Mouse (Mus musculus) cerebellum, adult 9-11 months (tissue): ENCODE results near the gene Calhm1.

ENCODE experiments used
- DNase-seq: peaks from one replicate; pipeline ENCODE4 v3.0.0; 2022

Gene Calhm1

DNA sequence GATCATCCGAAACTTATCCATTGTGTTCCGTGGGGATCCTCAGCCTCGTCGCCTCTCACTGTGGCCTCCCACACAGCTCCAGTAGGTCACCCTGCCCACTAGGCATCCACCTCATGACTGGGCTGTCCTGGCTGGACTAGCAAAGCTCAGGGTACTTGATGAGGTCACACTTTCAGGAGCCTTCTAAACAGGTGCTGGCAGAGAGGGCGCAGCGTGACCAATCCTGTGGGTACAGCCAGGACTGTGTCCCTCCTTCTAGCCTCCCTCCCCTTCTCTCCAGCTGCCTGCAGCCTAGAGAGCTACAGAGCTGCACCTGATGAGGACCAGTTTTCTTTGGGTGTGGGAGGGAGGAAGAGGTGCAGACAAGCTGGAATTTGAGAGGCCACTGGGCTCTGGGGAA lies at the start of gene Calhm1:
TSS of gene Calhm1 (minus strand) at position 101 of the 400 bp plus-strand sequence.
- DNase-seq = no peak

DNA sequence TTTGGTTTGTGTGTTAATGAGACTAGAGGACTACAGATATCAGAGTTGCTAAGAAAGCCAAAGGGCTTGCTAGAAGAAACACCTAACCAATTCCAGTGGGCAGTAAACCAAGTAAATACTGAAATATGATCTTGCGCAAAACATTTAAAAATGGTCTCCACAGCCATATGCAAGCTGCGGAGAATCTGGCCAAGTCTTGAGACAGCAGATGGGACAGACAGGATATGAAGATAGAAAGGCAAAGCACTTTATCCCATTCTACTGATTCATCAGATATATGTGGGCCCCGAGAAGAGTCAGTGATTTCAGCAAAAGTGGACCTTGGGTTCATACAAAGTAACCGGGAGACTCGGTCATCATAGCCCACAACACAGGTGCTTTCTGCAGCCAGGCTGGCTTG lies 48.1 kb upstream of the Calhm1 start:
- DNase-seq = no peak

DNA sequence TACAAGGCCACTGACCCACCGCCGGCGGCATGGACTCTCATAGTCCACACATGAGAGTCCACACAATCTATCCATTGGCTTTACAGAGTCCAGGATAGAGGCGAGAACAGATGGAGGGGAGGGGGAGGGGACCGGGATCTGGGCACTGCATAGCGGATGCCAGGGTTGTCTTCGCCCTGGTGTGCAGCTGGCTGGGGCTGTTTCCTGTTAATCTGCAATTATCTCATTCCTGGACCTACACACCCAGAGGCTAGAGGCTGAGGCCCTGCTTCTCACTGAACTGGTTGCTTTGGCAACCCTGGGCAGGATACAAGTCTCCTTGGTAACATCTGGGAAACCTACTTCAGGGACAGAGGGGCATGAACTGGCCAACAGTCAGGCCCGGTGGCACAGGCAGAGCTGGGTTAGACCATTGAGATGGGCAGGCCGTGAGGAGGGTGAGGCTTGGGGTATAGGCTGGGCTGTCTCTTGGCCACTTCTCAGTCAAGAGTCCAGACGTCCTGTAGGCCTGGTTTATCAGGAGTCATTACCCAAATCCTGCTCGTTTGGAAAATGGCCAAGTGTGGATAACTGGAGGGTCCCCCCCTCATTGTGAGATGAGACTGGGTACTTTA lies 44.6 kb upstream of the Calhm1 start:
- DNase-seq = peak; percentile 78

DNA sequence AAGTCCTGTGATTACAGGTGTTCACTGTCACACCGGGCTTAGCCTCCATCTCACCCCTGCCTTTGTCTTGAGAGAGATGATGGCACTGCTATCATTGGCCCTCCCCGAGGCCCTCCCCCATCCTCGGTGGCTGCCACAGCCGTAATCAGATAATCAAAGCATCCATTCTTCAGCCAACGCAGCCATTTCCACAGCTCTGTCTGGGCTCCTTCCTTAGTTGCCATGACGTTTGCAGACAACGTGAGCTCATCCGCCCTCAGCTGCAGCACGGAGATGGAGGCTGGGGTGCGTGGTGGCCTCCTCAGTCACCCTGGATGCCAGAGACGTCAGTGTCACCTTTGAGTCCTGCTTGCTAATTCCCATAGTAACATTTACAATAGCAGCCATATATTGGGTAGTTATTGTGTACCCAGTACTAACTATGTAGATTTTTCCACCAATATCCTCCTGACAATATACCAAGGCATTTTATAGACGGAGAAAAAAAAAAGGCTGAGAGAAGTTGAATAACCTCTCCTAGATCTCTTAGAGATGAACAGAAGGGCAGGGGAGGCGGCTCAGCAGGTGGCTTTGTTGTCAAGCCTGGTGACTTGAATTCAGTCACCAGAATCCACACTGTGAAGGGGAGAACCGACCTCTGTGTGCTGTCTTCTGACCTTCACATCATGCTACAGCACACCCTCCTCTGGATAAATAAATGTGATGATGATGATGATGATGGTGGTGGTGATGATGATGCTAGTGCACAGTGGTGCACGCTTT lies 42.6 kb upstream of the Calhm1 start:
- peak; percentile 62 for DNase-seq

DNA sequence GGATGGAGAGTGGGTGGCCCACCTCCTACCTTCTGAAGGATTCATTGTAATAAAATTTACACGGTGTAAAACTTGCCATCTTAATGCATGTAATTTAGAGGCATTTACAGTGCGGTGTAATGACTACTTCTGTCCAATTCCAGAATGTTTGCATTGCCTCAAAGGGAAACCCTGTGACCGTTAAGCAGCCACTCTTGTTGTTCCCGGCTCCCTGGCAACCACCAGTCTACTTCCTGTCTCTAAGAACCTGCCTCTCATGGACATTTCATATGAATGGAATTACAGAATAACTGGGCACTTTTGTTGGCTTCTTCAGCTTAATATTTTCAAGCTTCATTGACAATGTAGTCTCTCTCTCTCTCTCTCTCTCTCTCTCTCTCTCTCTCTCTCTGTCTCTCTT lies 40.7 kb upstream of the Calhm1 start:
- DNase-seq = peak; percentile 15

DNA sequence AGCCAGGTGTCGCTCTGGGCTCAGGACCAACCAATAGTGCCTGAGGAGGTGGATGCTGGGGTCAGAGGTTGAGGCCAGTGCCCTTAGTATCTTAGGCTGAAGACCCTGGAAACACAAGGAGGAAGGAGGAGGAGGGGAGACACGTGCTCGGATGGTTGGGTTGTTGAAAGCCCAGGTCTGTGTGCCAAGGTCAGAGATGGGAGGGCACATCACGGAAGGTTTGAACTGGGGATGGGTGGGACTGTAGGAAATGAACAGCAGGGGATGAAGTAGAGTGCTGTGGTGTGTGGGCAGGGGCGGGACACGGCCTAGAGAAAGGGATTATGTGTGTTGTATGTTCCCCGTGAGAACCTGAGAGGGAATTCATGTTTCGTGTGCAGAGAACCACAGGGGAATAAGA lies 40.2 kb upstream of the Calhm1 start:
- peak; percentile 48 for DNase-seq

DNA sequence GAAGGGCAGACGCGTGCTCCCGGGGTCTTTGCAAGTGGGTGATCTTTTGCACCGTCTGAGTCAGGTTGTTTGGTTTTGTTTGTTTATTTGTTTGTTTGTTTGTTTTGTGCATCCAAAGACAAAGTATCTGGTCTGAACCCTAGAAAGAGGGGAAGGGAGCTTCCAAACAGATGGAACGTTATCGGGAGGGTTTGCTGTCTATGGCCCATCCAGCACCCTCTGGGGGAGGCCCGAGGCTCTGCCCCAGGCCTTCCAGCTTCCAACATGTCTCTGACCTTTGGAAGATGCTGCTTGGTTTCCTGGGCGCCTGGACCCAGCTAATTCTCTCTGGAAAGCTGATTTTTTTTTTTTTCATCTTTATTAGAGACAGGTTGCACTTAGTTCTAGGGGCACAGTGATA lies 36.0 kb upstream of the Calhm1 start:
- DNase-seq = peak; percentile 41

DNA sequence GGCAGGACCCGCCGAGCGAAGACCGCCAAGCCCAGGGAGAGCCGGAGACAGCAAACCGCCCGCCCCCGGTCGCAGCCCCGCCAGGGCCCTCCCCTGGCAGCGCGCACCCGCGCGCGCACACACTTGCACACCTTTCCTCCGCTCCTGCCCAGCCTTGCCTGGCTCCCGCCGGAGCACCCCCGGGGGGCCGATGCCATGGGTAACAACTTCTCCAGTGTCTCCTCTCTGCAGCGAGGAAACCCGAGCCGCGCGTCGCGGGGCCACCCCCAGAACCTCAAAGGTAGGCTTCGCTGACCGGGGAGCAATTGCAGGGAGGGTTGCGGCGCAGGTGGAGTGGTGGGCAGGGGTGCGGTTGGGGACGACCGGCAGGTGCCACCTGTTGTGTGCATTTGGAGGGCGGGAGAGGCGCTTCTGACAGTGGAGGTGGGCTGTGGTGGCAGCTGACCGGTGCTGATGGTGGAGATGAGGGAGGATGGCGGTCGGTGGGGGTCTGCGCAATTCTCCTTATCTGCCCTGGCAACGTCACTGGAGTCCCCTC lies 35.3 kb upstream of the Calhm1 start:
- DNase-seq = peak; percentile 82

DNA sequence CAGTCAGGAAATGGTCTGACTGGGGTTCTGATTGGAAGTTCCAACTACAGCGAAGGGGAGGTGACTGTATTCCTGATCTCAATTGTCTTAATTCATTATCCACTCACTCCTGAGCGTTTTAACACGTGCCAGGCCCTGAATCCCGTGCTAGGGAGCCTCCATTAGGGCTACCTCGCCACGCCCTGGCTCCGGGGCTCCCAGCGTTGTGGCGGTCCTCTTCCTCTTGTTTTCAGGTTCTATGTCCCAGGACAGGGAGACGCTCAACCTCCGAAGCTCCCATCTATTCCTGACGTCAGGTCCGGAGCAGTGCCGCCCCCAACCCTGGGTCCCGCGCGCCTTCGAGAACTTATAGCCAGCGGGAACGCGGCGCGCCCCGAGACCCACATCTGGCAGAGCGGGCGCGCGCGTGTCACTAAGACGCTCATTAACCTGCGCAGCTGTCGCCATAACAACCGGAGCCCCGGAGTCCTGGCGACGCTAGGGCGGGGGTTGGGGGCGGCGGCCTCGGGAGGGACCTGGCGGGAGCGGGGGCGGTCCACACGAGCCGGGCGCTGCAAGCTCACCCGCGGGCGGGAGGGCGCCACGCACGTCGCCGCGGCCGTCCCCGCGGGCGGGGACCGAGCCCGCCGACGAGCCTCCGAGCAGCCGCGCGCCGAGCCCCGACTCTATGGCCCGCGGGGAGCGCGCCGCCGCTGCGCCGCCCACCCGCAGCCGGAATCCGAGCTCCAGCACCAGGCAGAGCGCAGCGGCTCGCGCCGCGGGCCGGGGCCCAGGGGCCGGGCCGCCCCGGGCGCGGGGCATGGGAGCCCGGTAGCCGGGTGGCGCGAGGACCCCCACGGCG lies 34.6 kb upstream of the Calhm1 start, which contains the start of gene Neurl1a:
TSS of gene Neurl1a (plus strand) at position 390 of the 841 bp plus-strand sequence.
- DNase-seq = peak; percentile 83

DNA sequence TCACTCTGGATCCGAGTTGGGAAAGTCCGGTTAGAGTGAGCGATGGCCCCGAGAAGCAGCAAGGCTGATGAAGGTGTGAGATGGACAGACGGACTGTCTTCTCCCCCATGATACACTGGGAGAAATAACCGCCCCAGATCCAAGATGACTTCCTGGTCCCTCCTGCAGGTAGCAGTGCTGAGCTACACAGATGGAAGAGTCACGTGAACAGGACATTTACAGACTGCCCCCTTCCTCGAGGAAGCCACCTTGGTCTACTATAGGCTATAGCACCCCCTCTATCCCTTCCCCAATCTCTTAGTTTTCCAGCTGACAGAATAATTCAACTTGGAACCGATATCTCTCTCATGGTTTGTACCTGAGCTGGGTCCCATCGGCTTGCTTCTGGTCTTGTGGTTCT lies 33.9 kb upstream of the Calhm1 start:
- peak; percentile 80 for DNase-seq

DNA sequence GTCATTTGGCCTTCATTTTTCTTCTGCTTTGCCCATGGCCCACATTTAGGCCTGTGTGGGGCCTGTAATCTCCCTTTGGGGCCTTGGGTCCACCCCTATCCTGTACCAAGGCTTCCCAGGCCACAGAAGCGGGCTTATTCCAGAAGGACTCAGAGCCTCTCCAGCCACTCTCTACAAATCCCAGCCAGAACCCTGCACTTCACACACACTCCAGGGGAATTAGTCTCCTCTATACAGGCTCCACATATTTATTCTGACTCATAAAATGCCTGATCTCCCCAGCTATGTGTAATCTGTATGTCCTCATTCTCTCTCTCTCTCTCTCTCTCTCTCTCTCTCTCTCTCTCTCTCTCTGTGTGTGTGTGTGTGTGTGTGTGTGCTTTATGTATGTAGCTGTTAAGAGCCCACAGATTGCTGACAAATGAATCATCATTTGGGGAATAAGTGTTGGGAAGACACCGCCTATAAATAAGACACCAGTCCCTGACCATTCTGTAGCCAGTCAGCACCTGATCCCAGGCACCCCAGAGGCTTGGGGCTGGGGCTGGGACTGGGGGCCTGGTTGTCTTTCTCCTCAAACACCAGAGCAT lies 33.0 kb upstream of the Calhm1 start:
- peak; percentile 36 for DNase-seq

DNA sequence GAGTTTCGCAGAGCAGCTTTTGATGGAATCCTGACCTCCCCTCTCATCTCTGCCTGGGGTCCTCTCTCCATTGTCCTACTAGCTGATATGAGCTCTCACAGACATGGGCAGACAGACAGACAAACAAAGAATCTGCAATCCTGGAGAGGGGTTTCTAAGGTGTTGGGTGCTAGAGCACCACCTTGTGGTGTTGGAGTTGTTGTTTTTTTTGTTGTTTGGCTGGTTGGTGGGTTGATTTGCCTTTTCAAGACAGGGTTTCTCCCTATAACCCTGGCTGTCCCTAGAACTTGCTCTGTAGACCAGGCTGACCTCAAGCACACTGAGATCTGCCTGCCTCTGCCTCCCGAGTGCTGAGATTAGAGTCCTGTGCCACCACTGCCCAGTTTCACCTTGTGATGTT lies 31.4 kb upstream of the Calhm1 start:
- DNase-seq = no peak

DNA sequence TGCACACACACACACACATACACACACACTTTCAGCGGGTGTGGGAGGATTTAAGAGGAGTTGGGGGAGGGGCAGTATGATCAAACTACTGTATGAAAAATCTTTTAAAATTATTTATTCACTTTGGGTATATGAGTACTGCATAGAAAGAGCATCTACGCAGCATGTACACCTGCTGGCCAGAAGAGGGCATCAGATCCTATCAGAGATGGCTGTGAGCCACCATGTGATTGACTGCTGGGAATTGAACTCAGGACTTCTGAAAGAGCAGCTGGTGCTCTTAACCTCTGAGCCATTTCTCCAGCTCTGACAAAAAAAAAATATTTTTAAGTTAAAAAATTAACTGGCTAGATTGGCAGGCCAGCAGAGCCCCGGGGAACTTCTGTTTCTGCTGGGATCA lies 30.5 kb upstream of the Calhm1 start:
- peak; percentile 58 for DNase-seq

DNA sequence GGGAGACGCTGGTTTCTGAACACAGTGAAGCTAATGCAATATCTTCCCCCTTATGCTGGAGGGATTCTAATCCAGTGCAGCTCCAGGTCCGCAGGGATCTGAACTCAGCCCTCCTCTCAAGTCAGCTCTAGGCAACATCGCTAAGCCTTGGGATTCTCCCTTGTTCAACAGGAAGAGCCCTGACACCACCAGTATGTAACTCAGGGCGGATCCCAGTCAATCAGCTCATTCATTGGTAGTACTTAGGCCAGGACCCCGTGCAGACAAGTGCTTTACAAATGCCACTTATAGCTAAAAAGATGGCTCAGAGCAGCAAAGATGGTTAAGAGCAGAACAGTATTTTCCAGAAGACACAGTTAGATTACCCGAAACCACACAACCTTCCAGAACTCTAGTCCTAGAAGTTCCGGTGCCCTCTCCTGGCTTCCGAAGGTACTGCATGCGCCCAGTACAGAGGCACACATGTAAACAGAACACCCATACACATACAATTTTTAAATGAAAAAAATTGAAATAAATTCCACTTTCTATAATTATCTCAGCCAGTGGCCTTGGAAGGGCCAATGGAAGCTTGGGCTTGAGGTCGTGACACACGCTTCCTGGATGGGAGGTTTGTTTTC lies 24.8 kb upstream of the Calhm1 start:
- DNase-seq = peak; percentile 71

DNA sequence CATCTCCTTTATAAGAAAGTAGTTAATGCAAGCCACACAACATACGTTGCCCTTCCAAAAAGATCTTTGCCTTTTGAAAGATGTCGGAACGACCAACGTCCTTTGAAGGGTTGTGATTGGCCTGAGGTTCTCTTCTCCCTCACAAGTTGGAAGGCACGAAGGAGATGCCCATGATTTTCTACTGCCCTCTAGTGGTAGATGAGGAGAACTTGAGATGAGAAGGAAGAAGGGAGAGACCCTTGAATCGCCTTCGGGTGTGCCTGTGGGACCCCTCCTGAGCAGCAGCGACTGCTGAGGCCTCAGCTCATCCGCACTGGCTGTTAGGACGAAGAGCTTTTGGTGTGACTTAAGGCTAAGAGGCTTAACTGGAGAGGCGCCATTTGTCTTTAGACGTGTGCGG lies 24.2 kb upstream of the Calhm1 start:
- peak; percentile 43 for DNase-seq

DNA sequence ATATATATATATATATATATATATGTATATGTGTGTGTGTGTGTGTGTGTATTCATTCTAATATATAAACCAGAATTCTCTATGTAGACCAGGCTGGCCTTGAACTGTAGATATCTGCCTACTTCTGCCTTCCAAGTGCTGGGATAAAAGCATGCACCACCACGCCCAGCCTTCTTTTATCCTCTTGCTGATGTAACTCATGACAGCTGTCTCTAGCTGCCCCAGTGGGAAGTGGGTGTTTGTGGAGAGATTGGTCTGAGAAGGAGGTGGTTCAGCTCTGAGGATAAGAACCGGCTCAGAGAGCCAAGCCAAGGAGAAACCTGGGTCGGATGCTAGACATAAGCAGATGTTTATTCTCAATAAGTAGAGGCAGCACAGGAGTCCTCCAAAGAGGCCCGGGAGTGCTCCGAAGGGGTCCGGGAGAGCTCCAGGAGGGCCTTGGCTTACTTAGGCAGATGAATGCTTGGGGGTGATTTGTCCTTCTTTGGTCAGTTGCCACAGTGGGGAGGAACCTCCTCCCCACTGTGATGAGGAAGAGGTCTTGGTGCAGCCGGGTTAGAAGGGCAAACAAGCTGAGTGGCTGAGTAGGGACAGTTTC lies 23.7 kb upstream of the Calhm1 start:
- peak; percentile 20 for DNase-seq

DNA sequence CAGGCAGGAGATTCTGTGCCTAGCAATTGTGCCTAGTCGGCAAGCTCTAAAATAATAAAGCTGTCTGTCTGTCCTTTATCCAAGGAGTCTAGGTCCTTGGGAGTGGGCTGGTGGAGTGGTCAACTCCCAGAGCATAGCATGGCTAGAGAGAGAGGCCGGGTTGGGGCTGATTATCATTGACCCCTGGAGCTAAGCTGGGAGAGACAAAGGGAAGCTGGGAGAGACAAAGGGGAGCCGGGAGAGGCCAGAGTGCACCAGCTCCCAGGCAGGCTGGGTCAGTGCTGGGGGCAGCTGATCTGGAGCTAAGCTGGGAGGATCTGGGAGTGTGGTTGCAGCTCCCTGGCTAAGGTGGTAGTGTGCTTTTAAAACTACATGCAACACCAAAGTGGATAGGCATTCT lies 22.7 kb upstream of the Calhm1 start:
- DNase-seq = no peak

DNA sequence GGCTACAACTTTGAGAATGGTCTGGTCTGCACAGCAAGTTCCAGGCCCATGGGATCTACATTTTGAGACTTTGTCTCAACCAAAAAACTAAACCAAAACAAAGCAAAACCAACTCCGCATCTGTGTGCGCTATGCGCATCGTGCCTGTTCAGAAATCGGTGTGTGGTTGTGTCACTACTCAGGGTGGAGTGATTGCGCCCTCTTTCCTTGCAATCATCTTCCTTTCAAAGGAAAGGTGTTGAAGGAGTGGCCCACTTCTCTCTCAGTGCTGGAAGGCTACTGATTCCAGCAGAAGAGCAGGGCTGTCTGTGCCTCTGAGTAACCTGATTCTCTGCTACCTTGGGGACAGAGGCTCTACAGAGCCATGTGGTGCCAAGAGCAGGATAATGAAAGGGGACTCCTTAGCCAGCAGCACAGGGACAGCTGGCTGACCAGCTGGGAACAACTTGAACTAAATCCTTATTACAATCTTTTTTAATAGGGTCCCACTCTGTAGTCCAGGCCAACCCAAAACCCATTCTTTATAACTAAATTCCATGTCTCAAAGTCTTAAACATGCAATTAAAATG lies 19.2 kb upstream of the Calhm1 start:
- no peak for DNase-seq

DNA sequence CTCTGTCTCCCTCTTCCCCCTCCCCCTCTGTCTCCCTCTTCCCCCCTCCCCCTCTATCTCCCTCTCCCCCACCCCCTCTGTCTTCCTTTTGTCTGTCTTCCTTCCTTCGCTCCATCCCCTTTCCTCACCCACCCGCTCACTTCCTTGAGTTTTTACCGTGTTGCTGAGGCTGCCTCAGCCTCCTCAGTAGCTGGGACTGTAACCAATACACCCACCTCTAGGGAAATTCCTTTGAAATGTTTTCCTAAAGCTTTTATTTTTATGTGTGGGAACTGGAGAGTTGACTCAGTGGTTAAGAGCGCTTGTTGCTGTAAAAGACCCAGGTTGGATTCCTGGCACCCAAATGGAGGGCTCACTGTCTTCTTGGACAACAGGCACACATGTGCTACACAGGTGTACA lies 17.6 kb upstream of the Calhm1 start:
- no peak for DNase-seq

DNA sequence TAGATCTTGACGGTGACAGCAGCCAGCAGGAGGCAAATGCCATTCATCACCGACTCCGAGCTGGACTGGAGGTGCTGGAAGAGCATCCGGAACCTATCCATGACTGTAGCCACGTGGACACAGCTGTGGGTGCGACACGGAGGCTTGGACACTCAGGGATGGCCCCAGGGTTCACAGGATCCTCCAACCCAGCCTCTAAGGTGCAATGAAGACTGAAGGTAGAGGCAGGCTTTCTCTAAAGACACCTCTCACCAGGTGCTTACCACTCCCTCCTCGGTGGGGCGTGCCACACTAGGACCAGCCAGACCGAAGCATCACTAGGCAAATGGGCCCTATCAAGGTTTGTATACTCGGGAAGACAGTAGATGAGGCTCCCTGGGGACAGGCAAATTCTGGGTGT lies 13.6 kb upstream of the Calhm1 start, which contains the start of gene Calhm3:
TSS of gene Calhm3 (minus strand) at position 101 of the 400 bp plus-strand sequence.
- DNase-seq = no peak

DNA sequence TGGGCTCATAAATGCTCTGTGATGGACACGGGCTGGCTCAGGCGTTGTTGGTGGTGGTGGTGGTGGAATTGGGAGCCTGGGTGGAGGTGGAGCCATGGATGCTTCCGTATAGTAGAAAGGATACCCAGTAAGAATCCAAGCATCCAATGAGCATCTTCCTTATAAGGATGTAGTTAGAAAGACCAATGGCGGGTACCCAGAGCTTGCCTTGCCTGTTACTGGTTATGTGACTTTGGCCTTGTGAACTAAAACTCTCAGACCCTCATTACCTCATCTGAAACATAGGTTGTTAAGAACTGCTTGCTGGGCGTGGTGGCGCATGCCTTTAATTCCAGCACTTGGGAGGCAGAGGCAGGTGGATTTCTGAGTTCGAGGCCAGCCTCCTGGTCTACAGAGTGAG lies 9.7 kb upstream of the Calhm1 start:
- no peak for DNase-seq

DNA sequence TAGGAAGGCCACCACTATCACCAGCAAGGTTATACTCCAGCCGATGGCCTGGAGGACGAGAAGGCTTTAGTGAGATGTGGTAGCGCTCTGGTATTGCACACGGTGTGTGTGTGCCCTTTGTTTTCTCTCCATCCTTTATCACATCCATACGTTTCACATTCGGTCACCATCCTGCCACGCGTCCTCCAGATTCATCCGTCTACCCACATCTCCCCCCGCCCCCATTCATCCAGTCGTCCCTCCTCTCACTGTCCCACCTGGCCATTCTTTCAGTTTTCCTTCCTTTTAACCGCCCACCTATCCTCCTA lies 8.0 kb upstream of the Calhm1 start:
- no peak for DNase-seq
